Mouse (Mus musculus) heart, adult 2 months (tissue): ENCODE measurements around the gene Nr1h3. TPM values are rescaled to one million over a fixed set of nuclear protein-coding genes. Genes with fewer than 3 reads are reported as not detected.

Experiments
- DNase-seq, 2 experiments: peaks; one replicate each; pipeline ENCODE4 v3.0.0; 2021
- H3K27ac ChIP-seq: fragments of 200-600 bp; 2 replicates; pipeline ENCODE4 v1.8.1; 2022
- H3K27me3 ChIP-seq: fragments of 200-500 bp; 2 replicates; pipeline ENCODE4 v1.6.1; 2012; ENCODE audit warnings: mild to moderate bottlenecking, low read length, inconsistent platforms, mixed read lengths; ENCODE audit not compliant: control insufficient read depth, insufficient read depth
- H3K36me3 ChIP-seq: fragments of 200-500 bp; 2 replicates; pipeline ENCODE4 v1.6.1; 2012; ENCODE audit warnings: low read length, inconsistent platforms; ENCODE audit not compliant: control insufficient read depth, insufficient read depth
- H3K4me1 ChIP-seq: fragments of 200-500 bp; 2 replicates; pipeline ENCODE4 v1.6.1; 2011; ENCODE audit warnings: low read length; ENCODE audit not compliant: control insufficient read depth, insufficient read depth
- H3K4me3 ChIP-seq: fragments of 200-600 bp; 2 replicates; pipeline ENCODE4 v1.8.1; 2022
- H3K79me2 ChIP-seq: fragments of 200-500 bp; replicated peaks from 2 replicates; pipeline ENCODE4 v1.6.1; 2012; ENCODE audit warnings: mild to moderate bottlenecking, inconsistent platforms, low read length, moderate library complexity, mixed read lengths; ENCODE audit not compliant: control insufficient read depth, insufficient read depth
- H3K9ac ChIP-seq: fragments of 200-500 bp; 2 replicates; pipeline ENCODE4 v1.6.1; 2012; ENCODE audit warnings: low read depth, mild to moderate bottlenecking, control low read depth, inconsistent platforms, low read length, mixed read lengths
- CTCF ChIP-seq: fragments of 200-600 bp; IDR thresholded peaks from 2 replicates; pipeline ENCODE4 v1.8.1; 2022; ENCODE audit warnings: antibody characterized with exemption, mild to moderate bottlenecking, moderate library complexity
- EP300 ChIP-seq: fragments of 200-500 bp; IDR thresholded peaks from 2 replicates; pipeline ENCODE4 v1.6.1; 2011; ENCODE audit warnings: low read depth, low read length, control low read depth; ENCODE audit not compliant: insufficient read depth
- POLR2A ChIP-seq: fragments of 200-500 bp; IDR thresholded peaks from 2 replicates; pipeline ENCODE4 v1.6.1; 2011; ENCODE audit warnings: mild to moderate bottlenecking, low read depth, low read length, control low read depth; ENCODE audit not compliant: insufficient read depth
- WGBS: fragments of 180-500 bp; shearing (Covaris S2); methylation state at CpG from one replicate; pipeline ENCODE4 v1.1.7; 2018; 5-methylcytosine and 5-hydroxymethylcytosine counted together
- intact Hi-C: fragments of 180-260 bp; cut with DNase I; formaldehyde crosslinking; loops from one replicate; pipeline ENCODE4 v1.15.1; 2025
- polyA plus RNA-seq: library from polyadenylated mRNA; depleted of rRNA; stranded (reverse); fragments of >200 nt; gene quantifications from 2 replicates; pipeline ENCODE4 v1.2.3, GENCODE M21; 2012; rRNA removed
- total RNA-seq, 2 experiments: library from RNA; stranded (reverse); gene quantifications; 2 replicates each; pipeline ENCODE4 v1.2.3; 2021

Nr1h3 gene
- total and polyA plus RNA-seq, 3 experiments = 20.3 to 30.6 (median 27.6) TPM

DNA sequence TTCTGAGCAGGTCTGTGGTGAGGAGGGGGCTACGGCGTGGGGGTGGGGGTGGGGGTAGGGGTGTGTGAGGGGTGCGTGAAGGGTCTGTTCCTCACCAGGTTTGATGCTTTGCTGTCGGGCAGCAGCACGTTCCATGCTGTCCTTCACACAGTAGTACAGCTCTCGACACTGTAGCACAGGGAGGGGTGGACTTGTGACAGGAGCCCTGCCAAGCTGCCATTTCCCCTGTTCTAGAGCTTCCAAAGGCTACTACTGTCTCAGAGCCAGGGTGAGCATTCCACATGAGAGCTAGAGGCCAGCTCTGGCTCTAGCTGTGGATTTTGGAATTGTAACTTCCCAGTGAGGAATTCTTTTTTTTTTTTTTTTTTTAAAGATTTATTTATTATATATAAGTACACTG, 59.7 kb downstream of the Nr1h3 start:
- H3K36me3 ChIP-seq = no peaks in the 10 kb centered on the region
- no peak for DNase-seq
- intact Hi-C loops = no loop called here
- no peak overlapping the region for H3K9ac ChIP-seq
- no peaks in the 10 kb centered on the region for H3K4me1 ChIP-seq
- TF ChIP-seq EP300 = no peak
- no peak for TF ChIP-seq POLR2A
- no peak for TF ChIP-seq CTCF
- 80% methylated on average over 6 of the region's 6 CpGs for WGBS
- H3K27ac ChIP-seq = no peak overlapping the region
- no peak overlapping the region for H3K4me3 ChIP-seq
- no peaks in the 10 kb centered on the region for H3K79me2 ChIP-seq
- H3K27me3 ChIP-seq = no peaks in the 10 kb centered on the region

DNA sequence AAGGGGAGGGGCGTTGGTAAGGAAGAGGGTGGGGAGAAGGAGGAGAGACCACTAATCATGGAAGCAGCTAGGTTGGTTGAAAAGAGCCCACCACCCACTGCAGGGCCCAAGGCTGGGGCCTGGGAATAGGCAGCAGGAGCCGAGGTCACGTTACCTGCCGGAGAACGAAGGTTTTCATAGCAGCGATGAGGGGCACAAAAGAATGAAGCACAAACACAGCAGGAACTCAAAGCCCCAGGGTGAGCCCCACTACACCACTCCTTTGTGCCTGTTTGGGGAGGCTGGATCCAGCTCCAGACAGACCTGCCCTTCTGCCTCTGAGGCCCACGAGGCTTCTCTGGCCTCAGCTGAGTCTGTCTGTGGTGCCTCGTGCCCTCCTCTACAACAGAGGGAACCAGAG, 62.9 kb downstream of the Nr1h3 start:
- H3K4me1 ChIP-seq = no peaks in the 10 kb centered on the region
- WGBS = 80% methylated on average over 8 of the region's 8 CpGs
- H3K27ac ChIP-seq = no peak overlapping the region
- intact Hi-C loops = no loop called here
- H3K4me3 ChIP-seq = no peak overlapping the region
- no peaks in the 10 kb centered on the region for H3K27me3 ChIP-seq
- no peak overlapping the region for H3K9ac ChIP-seq
- no peak for DNase-seq
- no peak for TF ChIP-seq CTCF
- TF ChIP-seq EP300 = no peak
- TF ChIP-seq POLR2A = no peak
- no peaks in the 10 kb centered on the region for H3K79me2 ChIP-seq
- H3K36me3 ChIP-seq = no peaks in the 10 kb centered on the region

DNA sequence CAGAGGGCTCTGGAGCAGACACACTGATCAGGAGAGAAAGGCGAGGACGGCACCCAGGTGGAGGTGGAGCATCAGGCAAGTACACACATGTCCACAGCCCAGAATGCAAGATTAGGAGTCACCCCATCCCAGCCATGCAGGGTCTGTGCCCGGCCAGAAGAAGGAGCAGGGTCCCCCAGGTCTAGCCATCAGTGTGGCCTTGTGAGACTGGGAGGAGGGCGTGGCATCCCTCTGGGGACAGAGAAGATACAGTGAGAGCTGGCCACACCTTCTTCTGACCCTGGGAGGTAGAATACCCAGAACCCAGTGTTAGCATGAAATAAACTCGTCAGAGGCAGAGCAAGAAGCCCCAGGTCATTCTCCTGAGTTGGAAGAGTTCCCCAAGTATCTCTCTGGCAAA, 63.3 kb downstream of the Nr1h3 start:
- H3K4me3 ChIP-seq = no peak overlapping the region
- no peaks in the 10 kb centered on the region for H3K36me3 ChIP-seq
- H3K4me1 ChIP-seq = no peaks in the 10 kb centered on the region
- intact Hi-C loops = no loop called here
- no peak overlapping the region for H3K9ac ChIP-seq
- H3K27ac ChIP-seq = no peak overlapping the region
- no peaks in the 10 kb centered on the region for H3K27me3 ChIP-seq
- TF ChIP-seq EP300 (no peak), CTCF (no peak), POLR2A (no peak)
- 55% methylated on average over 5 of the region's 5 CpGs for WGBS
- H3K79me2 ChIP-seq = no peaks in the 10 kb centered on the region
- no peak for DNase-seq

DNA sequence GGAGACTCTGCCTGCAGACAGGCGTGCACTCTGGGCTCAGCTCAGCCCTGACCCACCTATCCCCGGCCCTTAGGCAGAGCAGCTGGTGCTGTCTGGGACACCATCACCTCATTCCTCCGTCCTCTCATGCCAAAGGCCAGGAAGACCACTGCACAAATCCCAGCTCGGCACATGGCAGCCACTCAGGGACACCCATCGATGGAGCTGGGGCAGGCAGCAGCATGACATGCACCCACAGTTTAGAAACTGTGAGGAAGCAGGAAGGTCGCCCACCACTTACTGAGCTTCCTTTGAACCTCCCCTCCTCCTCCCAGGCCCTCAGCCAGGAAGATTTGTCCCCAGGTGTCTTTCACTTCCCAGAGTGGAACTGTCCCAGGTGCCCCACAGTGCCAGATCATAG, 65.2 kb downstream of the Nr1h3 start:
- no peaks in the 10 kb centered on the region for H3K4me1 ChIP-seq
- 64% methylated on average over 6 of the region's 6 CpGs for WGBS
- H3K27me3 ChIP-seq = no peaks in the 10 kb centered on the region
- peak in 1 of 2 experiments; percentile 25 for DNase-seq
- TF ChIP-seq EP300 (no peak; the same call in 1 of the 2 replicates), POLR2A (peak; percentile 4; the same call in 1 of the 2 replicates)
- H3K4me3 ChIP-seq = no peak overlapping the region
- no peak overlapping the region for H3K9ac ChIP-seq
- intact Hi-C loops = no loop called here
- no peaks in the 10 kb centered on the region for H3K79me2 ChIP-seq
- no peaks in the 10 kb centered on the region for H3K36me3 ChIP-seq
- H3K27ac ChIP-seq = no peak overlapping the region

DNA sequence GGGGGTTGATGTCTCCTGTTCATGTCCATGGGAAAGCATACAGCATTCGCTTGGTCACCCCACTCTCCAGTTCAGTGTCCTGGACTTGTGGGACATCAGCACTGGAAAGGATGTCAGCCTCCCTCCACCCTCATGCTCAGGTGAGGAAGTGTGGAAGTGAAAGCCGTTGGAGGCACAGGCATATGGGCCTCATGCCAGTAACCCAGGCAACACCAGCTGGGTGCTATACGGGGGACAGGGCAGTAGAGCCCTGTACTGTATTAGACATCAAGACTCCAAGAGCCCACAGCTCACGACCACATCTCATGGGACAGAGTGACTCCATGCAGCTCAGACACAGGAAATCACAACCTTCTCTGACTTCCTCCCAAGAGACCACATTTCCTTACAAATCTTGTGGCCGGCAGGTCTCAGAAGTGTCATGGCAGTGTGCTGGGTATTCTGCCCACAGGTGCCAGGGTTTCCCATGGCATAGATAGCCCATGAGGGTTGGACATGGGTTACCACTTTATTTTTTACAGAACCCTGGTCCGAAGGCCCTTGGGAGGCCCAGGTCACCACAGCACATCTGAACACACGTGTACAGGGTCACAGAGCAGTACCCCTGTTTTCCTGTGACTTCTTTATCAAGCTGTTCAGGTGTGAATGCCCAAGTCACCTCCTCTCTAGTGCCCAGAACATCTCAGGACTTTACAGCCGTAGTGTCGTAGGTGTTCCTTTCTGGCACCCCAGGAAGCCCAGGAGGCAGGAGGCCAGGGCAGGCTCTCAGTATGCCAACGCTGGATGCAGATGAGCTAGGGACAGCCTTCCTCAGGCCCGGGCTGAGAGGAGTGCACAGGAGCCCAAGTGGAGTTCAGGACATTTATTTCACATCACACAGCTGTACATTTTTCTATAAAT, 65.9 kb downstream of the Nr1h3 start:
- no peaks in the 10 kb centered on the region for H3K27me3 ChIP-seq
- H3K36me3 ChIP-seq = no peaks in the 10 kb centered on the region
- no peaks in the 10 kb centered on the region for H3K4me1 ChIP-seq
- H3K27ac ChIP-seq = no peak overlapping the region
- no peak overlapping the region for H3K9ac ChIP-seq
- peak in 1 of 2 experiments; percentile 37 for DNase-seq
- H3K4me3 ChIP-seq = no peak overlapping the region
- WGBS = 50% methylated on average over 11 of the region's 11 CpGs
- H3K79me2 ChIP-seq = no peaks in the 10 kb centered on the region
- no peak for TF ChIP-seq CTCF
- TF ChIP-seq POLR2A = peak; percentile 40; the same call in 1 of the 2 replicates
- intact Hi-C loops = no loop called here

Other genes starting within 250 kb of the Nr1h3 start
- gene Rapsn, start 167.2 kb downstream of the Nr1h3 start, total RNA-seq = 10 to 100 TPM; 15.9 to 16.8 TPM
- 19.3 and 22.0 TPM in 2 replicates for gene Rapsn, start 167.2 kb downstream of the Nr1h3 start, polyA plus RNA-seq
- 100 to 1,000 TPM; 216 to 252 TPM for gene Psmc3, start 148.8 kb downstream of the Nr1h3 start, total RNA-seq
- 112 and 141 TPM in 2 replicates for gene Psmc3, start 148.8 kb downstream of the Nr1h3 start, polyA plus RNA-seq
- 10 to 100 TPM; 21.1 to 22.3 TPM for gene Slc39a13, start 132.4 kb downstream of the Nr1h3 start, total RNA-seq
- gene Slc39a13, start 132.4 kb downstream of the Nr1h3 start, polyA plus RNA-seq = 57.3 and 58.6 TPM in 2 replicates
- gene Spi1, start 120.4 kb downstream of the Nr1h3 start, total RNA-seq = 1 to 10 TPM; 3.7 to 6.2 TPM
- gene Spi1, start 120.4 kb downstream of the Nr1h3 start, polyA plus RNA-seq = 10.2 and 17.2 TPM in 2 replicates
- 1,000 to 10,000 TPM; 1,229 to 1,417 TPM for gene Mybpc3, start 84.7 kb downstream of the Nr1h3 start, total RNA-seq
- gene Mybpc3, start 84.7 kb downstream of the Nr1h3 start, polyA plus RNA-seq = 1,378 and 1,771 TPM in 2 replicates
- 1 to 10 TPM; 4.7 to 8.5 TPM for gene Madd, start 19.0 kb downstream of the Nr1h3 start, total RNA-seq
- 6.1 and 8.6 TPM in 2 replicates for gene Madd, start 19.0 kb downstream of the Nr1h3 start, polyA plus RNA-seq
- gene Acp2, start 51 bp upstream of the Nr1h3 start, total RNA-seq = 10 to 100 TPM; 17.3 to 19.9 TPM
- gene Acp2, start 51 bp upstream of the Nr1h3 start, polyA plus RNA-seq = 15.0 and 20.4 TPM in 2 replicates
- 1 to 10 TPM; 2.7 to 3.2 TPM for gene Ddb2, start 34.1 kb upstream of the Nr1h3 start, total RNA-seq
- gene Ddb2, start 34.1 kb upstream of the Nr1h3 start, polyA plus RNA-seq = 8.5 and 12.6 TPM in 2 replicates
- 100 to 1,000 TPM; 141 to 157 TPM for gene Pacsin3, start 53.1 kb upstream of the Nr1h3 start, total RNA-seq
- gene Pacsin3, start 53.1 kb upstream of the Nr1h3 start, polyA plus RNA-seq = 139 and 165 TPM in 2 replicates
- gene Arfgap2, start 62.1 kb upstream of the Nr1h3 start, total RNA-seq = 10 to 100 TPM; 54.7 to 58.2 TPM
- 35.0 and 43.2 TPM in 2 replicates for gene Arfgap2, start 62.1 kb upstream of the Nr1h3 start, polyA plus RNA-seq
- gene 1110051M20Rik, start 241.9 kb upstream of the Nr1h3 start, total RNA-seq = 10 to 100 TPM in 1 of 2 experiments, 1 to 10 TPM in 1; 8.4 to 13.2 TPM
- gene 1110051M20Rik, start 241.9 kb upstream of the Nr1h3 start, polyA plus RNA-seq = 14.7 and 18.4 TPM in 2 replicates